Mouse (Mus musculus) common myeloid progenitor, adult 5-6 weeks (primary cell): ENCODE measurements around the gene Wdr74. TPM values are rescaled to one million over a fixed set of nuclear protein-coding genes. Genes with fewer than 3 reads are reported as not detected.

Experiments used
- ATAC-seq: replicated peaks from 2 replicates; pipeline ENCODE4 v1.8.0; 2016; ENCODE audit warnings: low read depth, mild to moderate bottlenecking, moderate TSS enrichment, inconsistent platforms; ENCODE audit not compliant: poor library complexity, severe bottlenecking
- total RNA-seq: library from RNA; stranded (forward); fragments of 200-1000, 187-1606 nt; gene quantifications from 2 replicates; pipeline ENCODE4 v1.2.3, GENCODE M21; 2017

The Wdr74 gene
- total RNA-seq, 1 experiment from 2014 or later, result 121 TPM

DNA sequence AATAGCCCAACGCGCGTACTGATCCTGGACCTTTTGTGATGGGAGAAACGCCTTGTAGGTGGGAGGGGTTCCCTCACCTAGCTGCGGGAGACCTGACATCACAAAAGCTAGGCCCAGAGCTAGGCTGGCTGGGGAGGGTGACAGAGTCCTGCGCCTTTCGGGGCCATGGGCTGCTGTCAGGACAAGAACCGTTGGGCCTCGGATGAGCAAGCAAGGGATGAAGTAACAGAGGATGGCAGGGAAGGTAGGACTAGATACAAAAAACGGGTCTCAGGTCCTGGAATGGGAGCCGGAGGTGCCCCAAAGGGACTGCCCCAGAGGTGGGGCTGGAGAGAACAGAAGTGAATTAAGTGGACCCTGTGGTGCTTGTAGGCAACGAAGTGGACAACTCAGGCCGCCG, 5.0 kb downstream of the Wdr74 start, which contains the start of gene 1700092M07Rik:
Gene 1700092M07Rik (plus strand): TSS at position 116 of the 400 bp plus-strand sequence.
- no peak for ATAC-seq

DNA sequence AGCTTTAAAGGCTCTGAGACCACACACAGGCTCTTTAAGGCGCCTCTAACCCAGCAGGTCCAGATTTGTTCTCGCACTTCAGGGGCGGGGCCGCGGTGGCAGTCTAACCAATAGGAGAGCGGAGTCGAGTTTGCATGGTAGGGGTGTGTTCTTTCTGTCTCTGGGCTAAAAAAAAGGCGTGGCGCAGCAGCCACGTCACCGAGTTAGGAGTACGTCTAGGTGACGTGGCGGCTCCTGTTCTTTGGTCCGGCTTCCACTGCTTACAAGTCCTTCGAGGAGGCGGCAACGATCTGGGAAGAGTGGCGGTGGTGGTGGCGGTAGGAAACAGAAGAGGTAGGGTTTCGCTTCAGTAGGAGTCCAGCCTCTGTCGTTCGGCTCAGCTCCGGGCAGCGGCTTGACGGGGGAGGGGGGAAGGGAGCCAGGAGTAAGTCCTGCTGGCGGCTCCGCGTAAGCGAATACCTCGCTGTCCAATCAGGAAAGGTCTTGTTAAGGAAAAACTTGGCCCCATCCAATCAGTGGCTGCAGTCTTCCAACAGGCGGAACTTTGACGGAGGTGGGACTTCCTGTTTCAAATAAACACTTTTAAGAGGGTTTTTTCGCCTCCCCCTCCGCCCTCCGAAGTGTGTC, 5.7 kb downstream of the Wdr74 start, which contains the start of gene Stx5a:
Gene Stx5a (plus strand): TSS at position 171 of the 627 bp plus-strand sequence.
- ATAC-seq, result peak; percentile 92

DNA sequence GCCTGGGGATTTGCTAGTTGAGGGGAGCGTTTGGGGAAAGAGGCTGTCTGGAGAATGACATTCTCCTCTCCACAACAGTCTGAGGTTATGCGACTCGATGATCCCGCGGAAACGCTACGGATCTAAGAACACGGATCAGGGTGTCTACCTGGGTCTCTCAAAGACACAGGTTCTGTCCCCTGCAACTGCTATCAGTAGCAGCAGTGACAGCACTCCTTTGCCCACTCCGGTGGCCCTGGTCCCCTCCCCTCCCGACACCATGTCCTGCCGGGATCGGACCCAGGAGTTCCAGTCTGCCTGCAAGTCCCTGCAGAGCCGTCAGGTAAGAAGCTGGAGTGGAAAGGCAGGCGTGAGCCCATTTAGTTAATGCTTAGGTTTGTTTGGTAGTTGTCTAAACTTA, 6.5 kb downstream of the Wdr74 start:
- no peak for ATAC-seq

DNA sequence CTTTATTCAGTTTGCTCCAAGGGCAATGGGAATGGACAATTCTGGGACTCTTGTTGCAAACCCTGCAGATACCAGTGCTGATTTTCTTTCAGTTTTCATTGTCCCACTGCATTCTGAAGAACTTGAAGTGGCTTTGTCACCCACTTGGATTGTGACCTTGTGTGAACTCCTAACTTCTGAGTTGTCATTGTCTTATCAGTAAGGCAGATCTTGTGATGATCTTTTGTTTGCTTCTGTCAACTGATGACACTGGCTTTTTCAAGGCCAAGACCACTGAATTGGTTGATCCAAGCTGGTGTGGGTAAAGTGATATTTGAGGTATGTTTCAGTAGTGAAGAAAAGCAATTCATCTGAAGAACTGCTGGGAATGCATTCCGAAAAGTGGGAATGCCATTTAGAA, 9.8 kb downstream of the Wdr74 start:
- ATAC-seq, result no peak

DNA sequence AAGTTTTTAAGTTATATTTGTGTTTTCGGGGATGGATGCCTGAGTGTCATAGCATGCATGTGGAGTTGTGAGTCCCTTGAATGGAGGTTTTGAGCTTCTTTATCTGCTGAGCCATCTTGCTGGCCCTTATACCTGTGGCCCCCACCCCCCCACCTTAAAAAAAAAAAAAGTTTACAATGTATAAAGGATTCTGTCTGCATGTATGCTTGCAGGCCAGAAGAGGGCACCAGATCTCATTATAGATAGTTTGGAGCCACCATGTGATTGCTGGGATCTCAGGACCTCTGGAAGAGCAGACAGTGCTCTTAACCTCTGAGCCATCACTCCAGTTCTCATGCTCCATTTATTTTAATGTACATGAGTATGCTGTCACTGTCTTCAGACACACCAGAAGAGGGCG, 11.7 kb downstream of the Wdr74 start:
- ATAC-seq, result no peak

DNA sequence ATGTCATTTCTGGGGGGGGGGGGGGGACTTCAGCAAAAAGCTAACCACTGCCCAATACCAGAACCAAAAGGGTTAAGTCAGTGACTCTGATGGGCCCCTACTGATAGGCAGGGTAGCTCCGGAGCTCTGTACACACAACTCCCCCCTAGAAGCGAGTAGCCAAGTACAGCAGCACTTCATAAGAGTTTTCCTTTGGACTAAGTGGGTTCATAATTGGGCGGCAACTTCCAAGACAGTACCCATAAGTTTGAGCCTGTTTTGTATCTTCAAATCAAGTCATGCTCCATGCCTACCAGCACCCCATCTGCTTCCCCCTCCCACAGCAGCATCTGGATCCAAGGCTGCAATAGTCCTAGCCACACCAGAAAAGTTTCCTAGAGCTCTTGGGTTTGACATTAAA, 20.0 kb downstream of the Wdr74 start:
- no peak for ATAC-seq

DNA sequence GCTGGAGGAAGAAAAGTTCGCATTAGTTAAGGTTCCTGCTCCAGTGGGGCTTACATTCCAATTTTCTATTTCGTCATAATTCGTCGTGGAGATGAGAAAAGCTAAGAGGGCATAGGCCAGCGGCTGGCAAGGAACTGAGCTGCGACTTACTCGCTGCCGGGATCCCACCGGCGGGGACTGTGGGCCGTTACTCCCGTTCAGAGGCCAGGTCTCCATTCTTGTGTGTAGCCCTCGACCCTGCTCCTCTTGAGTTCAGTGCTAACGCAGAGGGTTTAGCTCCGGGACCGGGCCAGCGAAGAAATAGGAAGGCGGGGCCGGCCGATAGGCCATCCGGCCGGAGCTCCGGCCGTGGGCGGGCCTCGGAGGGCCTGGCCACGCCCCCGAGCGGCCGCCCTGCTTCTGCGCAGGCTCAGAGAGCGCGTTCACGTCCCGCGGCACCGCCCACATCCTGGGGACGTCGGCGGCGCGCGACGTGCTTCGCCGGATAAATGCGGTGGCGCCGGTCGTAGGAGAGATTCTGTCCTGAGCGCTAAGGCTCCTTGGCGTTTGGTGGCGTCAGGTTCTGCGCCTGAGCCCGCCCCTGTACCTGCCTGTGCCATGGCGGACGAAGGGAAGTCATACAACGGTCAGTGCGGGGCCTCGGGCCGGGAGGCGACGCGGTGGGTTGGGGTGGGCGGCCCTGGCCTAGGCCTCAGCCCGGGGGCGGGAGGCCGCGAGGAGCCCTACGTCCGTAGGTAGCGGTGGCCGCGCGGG, 21.2 kb downstream of the Wdr74 start, which contains the start of gene Nxf1:
Gene Nxf1 (plus strand): TSS at position 439 of the 753 bp plus-strand sequence.
- peak; percentile 90 for ATAC-seq

DNA sequence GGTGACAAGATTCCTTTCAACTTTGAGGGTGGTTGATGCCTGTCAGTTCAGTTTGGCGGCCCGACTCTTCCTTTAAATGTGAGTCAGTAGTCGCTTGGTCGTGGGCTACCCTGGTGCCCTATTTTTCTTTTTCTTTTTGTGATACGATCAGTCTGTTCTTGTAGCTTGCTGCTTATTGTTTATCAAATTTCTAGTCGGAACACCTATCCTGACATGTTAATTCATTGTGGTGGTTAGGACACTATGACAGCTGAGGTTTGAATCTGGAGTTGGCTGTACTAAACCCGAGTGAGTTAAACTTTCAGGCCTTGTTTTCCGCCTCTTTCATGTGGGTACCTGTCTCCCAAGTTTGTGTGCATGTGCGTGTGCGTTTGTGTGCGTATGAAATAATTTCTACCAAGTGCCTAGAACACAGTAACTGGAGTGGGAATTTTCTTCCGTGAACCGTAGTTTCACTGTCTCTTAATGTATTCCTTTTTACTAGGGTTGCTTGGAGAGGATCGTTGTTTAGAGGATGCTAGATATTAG, 21.9 kb downstream of the Wdr74 start:
- no peak for ATAC-seq

DNA sequence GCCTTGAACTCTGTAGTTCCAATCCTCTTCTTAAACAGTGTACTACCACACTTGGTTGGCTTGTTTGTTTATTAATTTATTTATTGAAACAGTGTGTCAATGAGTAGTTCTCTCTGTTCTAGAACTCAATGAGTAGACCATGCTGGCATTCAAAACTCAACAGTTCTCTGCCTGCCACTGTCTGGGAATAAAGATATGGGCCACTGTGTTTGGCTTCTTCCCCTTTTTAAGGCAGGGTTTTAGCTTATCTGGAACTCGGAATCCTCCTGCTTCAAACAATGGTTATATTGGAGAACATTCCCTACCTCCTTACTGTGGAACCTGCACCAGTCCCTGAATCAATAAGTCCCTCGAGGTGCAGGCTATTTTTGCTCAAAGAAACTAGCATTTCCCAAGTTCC, 23.3 kb downstream of the Wdr74 start:
- ATAC-seq, result 0 out of 2 replicates have a peak, but pooled peaks have one; percentile 23

DNA sequence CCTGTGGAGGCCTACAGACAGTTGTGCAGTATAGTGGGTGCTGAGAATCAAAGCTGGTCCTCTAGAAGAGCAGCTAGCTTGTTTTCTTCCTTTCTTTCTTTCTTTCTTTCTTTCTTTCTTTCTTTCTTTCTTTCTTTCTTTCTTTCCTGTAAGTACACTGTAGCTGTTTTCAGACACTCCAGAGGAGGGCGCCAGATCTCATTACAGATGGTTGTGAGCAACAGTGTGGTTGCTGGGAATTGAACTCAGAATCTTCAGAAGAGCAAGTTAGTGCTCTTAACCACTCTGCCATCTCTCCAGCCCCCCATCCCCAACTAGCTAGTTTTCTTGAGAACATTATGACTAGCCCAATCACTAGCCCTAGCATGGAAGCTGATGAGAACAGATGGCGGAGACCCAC, 25.1 kb downstream of the Wdr74 start:
- no peak for ATAC-seq

DNA sequence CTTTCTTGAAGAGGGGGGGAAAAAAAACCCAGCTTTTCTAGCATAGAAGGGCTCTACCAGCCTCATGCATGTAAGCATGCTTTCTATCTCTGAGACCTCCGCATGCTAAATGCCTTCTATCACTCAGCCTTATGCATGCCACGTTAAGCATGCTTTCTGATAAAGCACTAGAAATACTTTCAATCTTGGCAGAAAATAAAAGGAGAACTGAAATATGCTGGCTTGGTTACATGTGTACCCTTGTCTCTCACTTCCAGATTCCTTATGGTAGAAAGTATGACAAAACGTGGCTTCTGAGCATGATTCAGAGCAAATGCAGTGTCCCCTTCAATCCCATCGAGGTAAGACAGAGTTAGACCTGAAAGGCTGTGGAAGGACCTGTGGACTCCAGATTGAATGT, 27.6 kb downstream of the Wdr74 start:
- ATAC-seq, result no peak

DNA sequence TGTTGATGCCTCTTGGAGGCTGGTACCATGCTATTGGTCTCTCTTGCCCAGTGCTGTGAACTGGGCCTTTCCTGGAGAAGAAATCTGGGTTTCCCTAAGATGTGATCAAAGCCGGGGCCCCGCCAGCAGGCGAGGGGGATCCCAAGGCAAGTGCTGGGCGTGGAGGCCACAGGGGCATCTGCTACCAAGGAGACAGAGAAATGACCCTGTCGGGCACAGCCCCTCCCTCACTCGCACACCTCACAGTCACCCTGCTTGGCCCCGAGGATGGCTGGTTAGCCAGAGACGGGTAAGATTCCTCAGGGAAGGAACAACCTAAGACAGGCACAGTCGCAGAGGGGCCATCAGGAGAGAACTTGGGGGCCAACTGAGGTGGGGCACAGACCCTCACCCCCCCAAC, 29.9 kb downstream of the Wdr74 start:
- ATAC-seq, result no peak

DNA sequence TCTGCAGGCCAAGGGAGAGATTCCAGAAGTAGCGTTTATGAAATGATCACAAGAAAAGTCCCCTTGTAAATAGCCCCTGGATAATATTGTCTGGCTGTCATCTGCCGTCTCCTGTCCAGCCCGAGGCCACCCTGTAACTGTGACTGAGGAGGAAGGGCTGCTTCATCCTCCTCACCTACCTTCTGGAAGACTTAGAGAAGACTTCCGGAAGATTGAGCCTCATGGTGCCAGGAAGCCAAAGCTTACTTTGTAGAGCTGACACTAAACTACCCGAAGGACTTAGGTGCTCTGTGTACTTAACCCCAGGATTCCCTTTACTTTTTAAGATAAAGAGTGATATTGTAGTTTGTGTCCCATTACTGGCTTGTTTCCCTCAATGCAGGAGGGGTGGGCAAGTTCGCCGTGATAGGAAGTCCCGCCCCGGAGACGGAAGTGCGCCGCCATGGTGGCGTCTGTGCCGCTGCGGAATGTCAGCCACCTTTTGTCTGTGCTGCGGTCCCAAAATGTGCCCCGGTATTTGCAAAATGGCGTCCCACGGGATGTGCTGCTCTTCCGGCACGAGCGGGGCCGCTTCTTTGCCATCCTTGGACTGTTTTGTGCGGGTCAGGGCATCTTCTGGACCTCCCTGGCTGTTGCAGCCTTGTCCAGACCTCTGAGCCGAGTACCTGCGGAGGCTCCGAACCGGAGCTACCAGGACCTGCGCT, 35.1 kb downstream of the Wdr74 start, which contains the start of gene Tmem223:
Gene Tmem223 (plus strand): TSS at position 430 of the 704 bp plus-strand sequence.
- peak; percentile 66 for ATAC-seq

DNA sequence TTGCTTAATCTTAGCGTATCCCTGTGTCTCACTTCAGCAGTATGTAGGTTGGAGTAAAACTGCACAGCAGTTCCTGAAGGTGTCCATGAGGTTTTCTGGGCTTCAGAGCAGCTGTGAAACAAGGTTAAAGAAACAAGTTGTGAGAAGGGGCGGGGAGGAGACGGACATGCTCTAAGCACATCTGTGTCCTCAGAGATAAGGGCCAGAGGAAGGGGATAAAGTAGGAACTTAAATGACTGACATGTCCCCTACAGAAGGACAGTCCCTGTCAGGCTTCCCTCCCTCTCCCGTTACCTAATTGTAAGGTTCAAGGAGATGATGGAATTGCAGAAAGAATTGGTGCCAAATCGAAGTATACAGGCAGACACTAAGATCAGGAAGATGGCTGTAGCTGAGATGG, 37.4 kb downstream of the Wdr74 start:
- ATAC-seq, result no peak

DNA sequence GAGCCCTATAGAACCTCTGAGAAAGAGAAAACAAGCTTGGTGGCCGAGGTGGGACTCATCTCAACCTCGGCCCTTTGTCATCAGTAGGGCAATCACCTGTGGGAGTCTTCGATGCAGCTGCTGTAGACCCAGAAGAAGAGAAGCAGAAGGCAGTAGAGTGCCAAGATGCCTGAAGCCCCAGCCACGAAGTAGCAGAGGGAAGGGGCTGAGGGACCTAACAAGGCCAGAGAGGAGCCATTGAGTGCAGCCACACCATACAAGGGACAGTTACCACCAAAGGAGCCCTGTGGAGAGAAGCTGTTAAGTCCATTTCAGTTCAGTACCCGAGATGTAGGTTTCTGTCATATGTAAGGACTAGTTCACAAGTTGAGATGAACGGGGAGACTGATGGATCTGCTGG, 37.8 kb downstream of the Wdr74 start:
- no peak for ATAC-seq

DNA sequence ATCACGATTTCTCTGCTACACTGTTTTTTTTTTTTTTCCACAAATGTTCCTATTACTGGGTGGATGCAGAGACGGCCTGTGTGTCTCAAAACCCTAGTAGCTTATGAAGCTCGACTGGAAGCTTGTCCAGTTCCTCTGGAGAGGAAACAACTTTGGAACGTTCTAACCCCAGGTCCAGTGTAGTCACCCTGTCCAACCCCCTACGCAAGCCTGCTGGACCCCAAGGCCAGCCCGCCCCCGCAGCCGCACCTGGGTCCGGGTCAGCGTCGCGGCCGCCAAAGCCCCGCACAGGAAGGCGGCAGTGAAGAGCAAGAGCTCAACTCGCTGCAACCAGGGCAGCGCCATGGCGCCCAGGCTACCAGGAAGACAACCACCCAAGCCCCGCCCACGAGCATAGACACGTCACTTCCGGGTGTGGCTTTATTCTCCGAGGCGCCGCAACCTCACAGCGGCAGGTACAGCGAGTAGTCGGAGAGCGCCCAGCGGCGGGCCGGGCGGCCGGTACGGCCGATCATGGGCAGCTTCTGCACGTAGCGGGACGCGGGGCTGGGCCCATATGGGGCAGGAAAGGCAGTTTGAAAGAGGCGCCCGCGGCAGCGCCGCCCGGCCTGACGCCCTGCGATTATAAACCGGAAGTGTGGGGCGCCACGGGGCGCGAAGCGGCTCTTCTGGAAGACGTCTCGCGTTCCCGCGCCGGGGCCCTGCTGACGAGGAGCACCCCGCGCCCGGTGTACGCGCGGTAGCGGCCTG, 38.6 kb downstream of the Wdr74 start, which contains the start of gene Tmem179b:
Gene Tmem179b (minus strand): TSS at position 382 of the 750 bp plus-strand sequence.
- peak; percentile 80 for ATAC-seq

DNA sequence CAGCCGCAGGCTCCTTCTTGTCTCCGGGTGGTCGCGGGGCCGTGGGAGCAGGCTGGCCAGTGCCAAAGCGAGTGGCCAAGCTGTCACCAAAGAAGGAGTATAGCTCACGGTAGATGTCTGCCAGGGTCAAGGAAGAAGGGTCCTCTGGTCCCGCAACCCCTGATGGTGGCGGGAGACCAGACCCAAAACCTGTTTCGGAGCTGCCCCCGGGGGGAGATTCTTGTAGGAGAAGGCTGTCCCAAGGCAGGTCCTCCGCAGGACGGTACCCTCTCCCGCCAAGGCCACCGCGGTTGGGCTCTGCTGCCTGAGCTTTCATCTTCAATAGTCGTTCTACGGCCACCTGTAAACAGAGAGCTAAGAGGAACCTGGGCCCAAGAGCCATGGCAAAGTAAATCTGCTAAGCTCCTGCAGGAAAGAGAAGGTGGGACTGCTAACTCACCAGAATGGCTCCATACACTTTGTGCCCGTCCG, 39.4 kb downstream of the Wdr74 start:
- ATAC-seq, result no peak

DNA sequence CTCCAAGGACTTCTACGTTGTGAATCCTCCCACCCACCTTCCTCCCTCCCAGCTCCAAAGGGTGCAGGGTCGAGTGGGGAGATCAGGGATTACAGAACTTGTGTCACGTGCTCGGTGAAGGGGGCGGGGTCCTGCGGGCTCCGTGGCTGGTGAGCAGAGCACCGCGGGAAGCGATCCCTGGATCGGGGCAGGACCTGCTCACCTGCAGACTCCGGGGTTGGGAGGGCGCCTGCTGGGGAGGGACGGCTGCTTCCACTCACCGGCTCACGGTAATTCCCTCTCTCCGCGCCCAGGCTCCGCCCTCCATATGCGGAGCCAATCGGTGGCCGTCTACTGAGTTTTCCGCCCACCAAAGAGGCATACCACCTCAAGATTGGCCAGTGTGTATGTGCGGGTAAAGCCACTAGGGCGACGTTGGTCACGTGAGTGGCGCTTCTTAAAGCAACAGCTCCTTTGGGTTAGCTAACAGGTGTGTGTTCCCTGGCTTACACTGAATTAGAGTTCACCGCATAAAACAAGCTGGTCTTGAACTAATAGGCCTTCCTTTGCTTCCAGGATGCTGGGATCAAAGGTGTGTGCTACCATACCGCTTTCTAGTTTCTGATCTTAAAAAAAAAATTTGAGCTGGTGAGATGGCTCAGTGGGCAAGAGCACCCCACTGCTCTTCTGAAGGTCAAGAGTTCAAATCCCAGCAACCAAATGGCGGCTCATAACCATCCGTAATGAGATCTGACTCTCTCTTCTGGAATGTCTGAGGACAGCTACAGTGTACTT, 50.6 kb downstream of the Wdr74 start, which contains the start of gene Taf6l:
Gene Taf6l (minus strand): TSS at position 410 of the 774 bp plus-strand sequence.
- ATAC-seq, result peak; percentile 100

DNA sequence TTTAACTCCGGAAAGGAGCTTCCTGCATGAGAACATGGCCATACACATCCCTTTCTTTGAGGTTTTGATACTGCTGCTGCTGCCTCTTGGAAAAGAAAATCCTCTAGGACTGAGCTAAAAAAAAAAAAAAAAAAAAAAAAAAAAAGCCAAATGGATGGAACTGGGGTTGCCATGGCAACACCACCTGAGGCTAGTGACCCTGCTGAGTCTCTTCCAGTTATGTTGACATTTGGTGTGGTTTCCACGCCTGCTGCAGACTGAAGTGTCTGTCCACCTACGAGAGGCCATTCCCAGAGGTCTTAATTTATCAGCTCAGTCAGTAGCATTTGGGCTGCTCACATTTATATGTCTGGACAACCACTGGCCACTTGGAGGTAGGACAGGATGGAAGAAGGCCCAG, 52.9 kb downstream of the Wdr74 start:
- ATAC-seq, result no peak
